Mouse (Mus musculus) adrenal gland, postnatal 14 days (tissue): ENCODE data around the gene 3110009E18Rik. TPM values are rescaled to one million over a fixed set of nuclear protein-coding genes. Genes with fewer than 3 reads are reported as not detected.
A peak's percentile ranks its signal among the peaks of the same experiment; 100 is the strongest.

Source experiments
- DNase-seq: peaks from one replicate; pipeline ENCODE4 v3.0.0; 2021; ENCODE audit warnings: mixed read lengths
- total RNA-seq: library from RNA; stranded (reverse); gene quantifications from 2 replicates; pipeline ENCODE4 v1.2.3, GENCODE M21; 2021

3110009E18Rik gene
- total RNA-seq, 1 experiment from 2014 or later, result 8.8 TPM

- DNase-seq, result peak; percentile 72
These were observed 21.6 kb downstream of the 3110009E18Rik start for GRCm38 (mm10) chr1:120142551-120142950.

GRCm38 (mm10) chr1:120145527-120146216 lies 24.7 kb downstream of the 3110009E18Rik start:
- DNase-seq, result no peak

GRCm38 (mm10) chr1:120146994-120147393 lies 26.0 kb downstream of the 3110009E18Rik start:
- DNase-seq, result peak; percentile 21

- peak; percentile 70 for DNase-seq
These were observed 33.2 kb downstream of the 3110009E18Rik start for GRCm38 (mm10) chr1:120154232-120154631.

- DNase-seq, result peak; percentile 27
These were observed 34.3 kb downstream of the 3110009E18Rik start for GRCm38 (mm10) chr1:120155325-120155724.

GRCm38 (mm10) chr1:120158474-120159127 lies 37.6 kb downstream of the 3110009E18Rik start:
- DNase-seq, result no peak

GRCm38 (mm10) chr1:120161502-120161901 lies 40.5 kb downstream of the 3110009E18Rik start:
- no peak for DNase-seq

- no peak for DNase-seq
These were observed 41.6 kb downstream of the 3110009E18Rik start for GRCm38 (mm10) chr1:120162616-120163015.

GRCm38 (mm10) chr1:120168016-120168415 lies 47.0 kb downstream of the 3110009E18Rik start:
- DNase-seq, result peak; percentile 39

GRCm38 (mm10) chr1:120168674-120169073 lies 47.7 kb downstream of the 3110009E18Rik start:
- no peak for DNase-seq

GRCm38 (mm10) chr1:120170307-120170706 lies 49.3 kb downstream of the 3110009E18Rik start:
- DNase-seq, result no peak

- peak; percentile 33 for DNase-seq
These were observed 51.0 kb downstream of the 3110009E18Rik start for GRCm38 (mm10) chr1:120171819-120172521.

GRCm38 (mm10) chr1:120174991-120175390 lies 54.0 kb downstream of the 3110009E18Rik start:
- DNase-seq, result no peak

- peak; percentile 23 for DNase-seq
These were observed 55.3 kb downstream of the 3110009E18Rik start for GRCm38 (mm10) chr1:120176313-120176712.

GRCm38 (mm10) chr1:120177141-120177540 lies 56.2 kb downstream of the 3110009E18Rik start:
- no peak for DNase-seq

GRCm38 (mm10) chr1:120186204-120186603 lies 65.2 kb downstream of the 3110009E18Rik start:
- DNase-seq, result no peak

GRCm38 (mm10) chr1:120186655-120187054 lies 65.7 kb downstream of the 3110009E18Rik start:
- DNase-seq, result no peak

- DNase-seq, result no peak
These were observed 66.1 kb downstream of the 3110009E18Rik start for GRCm38 (mm10) chr1:120187059-120187458.

GRCm38 (mm10) chr1:120189206-120189605 lies 68.2 kb downstream of the 3110009E18Rik start:
- DNase-seq, result no peak

- DNase-seq, result no peak
These were observed 69.3 kb downstream of the 3110009E18Rik start for GRCm38 (mm10) chr1:120190300-120190699.

GRCm38 (mm10) chr1:120190946-120191345 lies 70.0 kb downstream of the 3110009E18Rik start:
- DNase-seq, result no peak

GRCm38 (mm10) chr1:120192321-120192720 lies 71.3 kb downstream of the 3110009E18Rik start:
- DNase-seq, result no peak

- no peak for DNase-seq
These were observed 72.6 kb downstream of the 3110009E18Rik start for GRCm38 (mm10) chr1:120193586-120193985.
